Comparison of ENCODE assay signal across 19 mouse cellular contexts in the genomic region with DNA sequence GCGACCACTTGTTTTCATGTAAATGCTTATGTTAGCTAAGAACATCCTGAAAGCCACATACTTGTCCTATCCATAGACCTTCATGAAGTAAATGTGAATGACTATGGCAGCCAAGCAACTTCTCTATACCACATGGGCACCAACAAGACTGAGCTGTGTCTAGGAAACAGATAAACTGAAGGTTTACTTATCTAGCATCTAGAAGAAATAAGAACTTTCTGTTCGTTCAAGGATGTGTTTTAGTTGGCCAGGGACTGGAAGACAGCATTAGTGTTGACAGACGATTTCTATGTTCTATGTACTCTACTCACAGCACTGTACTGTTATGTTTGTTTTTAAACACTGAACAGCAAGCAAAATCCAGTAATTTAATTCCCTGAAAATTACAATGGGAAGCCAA. TPM values are rescaled to one million over a fixed set of nuclear protein-coding genes. Genes with fewer than 3 reads are reported as not detected.
DNase-seq lines count a peak whose midpoint lies in the region; ATAC-seq and TF ChIP-seq lines count a peak whose summit lies in the region.
"Had no signal": no experiment of that assay in that cellular context is flagged by ENCODE, and none has a peak within 500 bp of the region (broad histone marks: within the 10 kb centered on the region; RNA-seq: fewer than 3 reads in every experiment).

No protein-coding gene starts in this region.

- H3K4me2 ChIP-seq in liver, embryonic 12.5 days = peak overlapping the region; percentile 29
- H3K4me2 ChIP-seq: embryonic facial prominence, embryonic 15.5 days; forebrain, embryonic 13.5 days; heart, embryonic 12.5 days had no signal

- TF ChIP-seq EP300 in MEL (IDR thresholded peaks at IDR 0.05; ENCODE audit: low read depth in 1 of 2, low read length in 2 of 2) = 0 out of 4 replicates have a peak, but pooled peaks of 1 of the 2 experiments have one; percentile 29

- no peak overlapping the region for H3K9ac ChIP-seq in MEL (ENCODE audit: control insufficient read depth, low read depth, low read length, poor library complexity, severe bottlenecking)
- H3K9ac ChIP-seq in liver, embryonic 12.5 days = no peak overlapping the region
- H3K9ac ChIP-seq: embryonic facial prominence, embryonic 15.5 days; forebrain, embryonic 13.5 days; heart, embryonic 12.5 days had no signal

- TF ChIP-seq POLR2A in MEL (IDR thresholded peaks at IDR 0.05; ENCODE audit: control insufficient read depth in 1 of 2, insufficient read depth in 1 of 2, low read depth in 1 of 2, low read length in 2 of 2, poor library complexity in 1 of 2) = no peak
- TF ChIP-seq POLR2A in small intestine, adult 2 months (IDR thresholded peaks at IDR 0.05; ENCODE audit: low read depth, low read length) = no peak

- no peak for TF ChIP-seq RAD21 in MEL (IDR thresholded peaks at IDR 0.05; ENCODE audit: low read depth, low read length)

- peaks cover 48% of the 10 kb centered on the region for H3K4me1 ChIP-seq in megakaryocyte, embryonic 14.5 days
- peaks cover 9 to 15% of the 10 kb centered on the region in 2 experiments for H3K4me1 ChIP-seq in MEL (ENCODE audit: control insufficient read depth in 1 of 2, insufficient read depth in 2 of 2, low read length in 2 of 2)
- H3K4me1 ChIP-seq in liver, embryonic 12.5 days = peaks cover 21% of the 10 kb centered on the region
- peaks cover 6% of the 10 kb centered on the region; the same call in 1 of the 2 replicates for H3K4me1 ChIP-seq in small intestine, adult 2 months (ENCODE audit: control insufficient read depth, insufficient read depth, insufficient read length, low read length)
- H3K4me1 ChIP-seq: embryonic facial prominence, embryonic 15.5 days; heart, embryonic 12.5 days had no signal

- DNase-seq in MEL (ENCODE audit: low read depth, low spot score) = peak; percentile 50
- DNase-seq in urinary bladder, postnatal 4 days (ENCODE audit: low spot score in 2 of 2) = no peak
- DNase-seq in adrenal gland, postnatal 10 days = no peak
- DNase-seq: adrenal gland, postnatal 36 days; cerebellum, adult 9-11 months; heart, postnatal 36 days; kidney, adult 18-20 months; kidney, postnatal 14 days had no signal

- peaks cover 5% of the 10 kb centered on the region for H3K36me3 ChIP-seq in megakaryocyte, embryonic 14.5 days (replicated peaks; ENCODE audit: low read length)
- H3K36me3 ChIP-seq in MEL (ENCODE audit: control insufficient read depth in 1 of 2, insufficient read depth in 2 of 2, low read length in 2 of 2) = peaks cover 0 to 26% of the 10 kb centered on the region in 2 experiments; a peak in 2 of 4 replicates
- H3K36me3 ChIP-seq in liver, embryonic 12.5 days = no peaks in the 10 kb centered on the region
- 0 out of 2 replicates have a peak, but pooled peaks cover 1% of the 10 kb centered on the region for H3K36me3 ChIP-seq in small intestine, adult 2 months (ENCODE audit: control insufficient read depth, insufficient read depth, low read length)
- H3K36me3 ChIP-seq: embryonic facial prominence, embryonic 15.5 days; heart, embryonic 12.5 days had no signal

- H3K27ac ChIP-seq in MEL (ENCODE audit: control insufficient read depth, low read depth, low read length) = peak overlapping the region; percentile 10; the same call in 1 of the 2 replicates
- H3K27ac ChIP-seq in liver, embryonic 12.5 days = no peak overlapping the region
- peak overlapping the region; percentile 34 for H3K27ac ChIP-seq in small intestine, adult 2 months (ENCODE audit: insufficient read depth, low read depth, low read length)
- H3K27ac ChIP-seq: embryonic facial prominence, embryonic 15.5 days; forebrain, embryonic 13.5 days; hindbrain, postnatal 0 days had no signal

- 44% methylated on average over 3 of the region's 3 CpGs for WGBS in liver, embryonic 12.5 days (ENCODE audit: insufficient replicate concordance)
- WGBS in small intestine, adult 2 months = 68% methylated on average over 3 of the region's 3 CpGs

- no peak for ATAC-seq in megakaryocyte, adult 5-6 weeks (ENCODE audit: poor library complexity, severe bottlenecking)
- ATAC-seq in liver, embryonic 12.5 days = no peak
- ATAC-seq: forebrain, embryonic 13.5 days; hindbrain, postnatal 0 days; lung, postnatal 0 days; midbrain, embryonic 16.5 days; Patski had no signal

- peak overlapping the region; percentile 82 for H3K4me3 ChIP-seq in megakaryocyte, embryonic 14.5 days (replicated peaks)
- H3K4me3 ChIP-seq in MEL (ENCODE audit: control insufficient read depth in 1 of 2, insufficient read depth in 1 of 2, low read depth in 2 of 2, low read length in 2 of 2) = peak overlapping the region in 1 of 2 experiments; percentile 49; a peak in 2 of 4 replicates
- H3K4me3 ChIP-seq in liver, embryonic 12.5 days = peak overlapping the region; percentile 7; the same call in 1 of the 2 replicates
- peak overlapping the region; percentile 48 for H3K4me3 ChIP-seq in small intestine, adult 2 months (ENCODE audit: low read depth, low read length)
- H3K4me3 ChIP-seq: embryonic facial prominence, embryonic 15.5 days; forebrain, embryonic 13.5 days; heart, embryonic 12.5 days had no signal

- H3K79me2 ChIP-seq in MEL (ENCODE audit: control insufficient read depth, insufficient read depth, low read length, poor library complexity) = peaks cover 19% of the 10 kb centered on the region

- TF ChIP-seq CTCF in MEL (IDR thresholded peaks at IDR 0.05 in 2 of 3, conservative IDR thresholded peaks at IDR 0.05 in 1 of 3; ENCODE audit: control insufficient read depth in 1 of 3, insufficient read depth in 1 of 3, low read depth in 2 of 3, low read length in 3 of 3, poor library complexity in 1 of 3, severe bottlenecking in 1 of 3) = no peak
- TF ChIP-seq CTCF in small intestine, adult 2 months (IDR thresholded peaks at IDR 0.05; ENCODE audit: extremely low read depth, insufficient read length, insufficient replicate concordance, low read depth, low read length) = no peak

- H3K9me3 ChIP-seq in megakaryocyte, embryonic 14.5 days = no peaks in the 10 kb centered on the region
- H3K9me3 ChIP-seq in MEL (replicated peaks; ENCODE audit: insufficient read depth, low read length) = no peaks in the 10 kb centered on the region
- no peaks in the 10 kb centered on the region for H3K9me3 ChIP-seq in liver, embryonic 12.5 days (replicated peaks)
- H3K9me3 ChIP-seq: embryonic facial prominence, embryonic 15.5 days; forebrain, embryonic 13.5 days; heart, embryonic 12.5 days had no signal

- no peaks in the 10 kb centered on the region for H3K27me3 ChIP-seq in megakaryocyte, embryonic 14.5 days (replicated peaks)
- H3K27me3 ChIP-seq in MEL (ENCODE audit: control insufficient read depth in 1 of 2, insufficient read depth in 2 of 2, low read length in 2 of 2) = no peaks in the 10 kb centered on the region
- no peaks in the 10 kb centered on the region for H3K27me3 ChIP-seq in liver, embryonic 12.5 days (replicated peaks)
- H3K27me3 ChIP-seq in small intestine, adult 2 months (ENCODE audit: control insufficient read depth, insufficient read depth, low read length) = no peaks in the 10 kb centered on the region
- H3K27me3 ChIP-seq: embryonic facial prominence, embryonic 15.5 days; forebrain, embryonic 13.5 days; heart, embryonic 12.5 days; Patski had no signal

TF ChIP-seq in MEL, 35 proteins besides CTCF, POLR2A, EP300 and RAD21:
- TF ChIP-seq TBP (IDR thresholded peaks at IDR 0.05; ENCODE audit: low read depth, low read length) (no peak), ZKSCAN1 (IDR thresholded peaks at IDR 0.05; ENCODE audit: low read depth, low read length) (no peak), MAX (IDR thresholded peaks at IDR 0.05; ENCODE audit: low read length) (no peak), MYB (IDR thresholded peaks at IDR 0.05; ENCODE audit: low read depth, low read length) (no peak), USF2 (IDR thresholded peaks at IDR 0.05; ENCODE audit: borderline replicate concordance in 1 of 2, insufficient read depth in 1 of 2, low read depth in 1 of 2, low read length in 2 of 2) (no peak), BHLHE40 (IDR thresholded peaks at IDR 0.05; ENCODE audit: borderline replicate concordance, low read depth, low read length) (no peak), SIN3A (IDR thresholded peaks at IDR 0.05; ENCODE audit: low read length) (peak; percentile 30; the same call in 1 of the 2 replicates), E2F4 (IDR thresholded peaks at IDR 0.05; ENCODE audit: borderline replicate concordance, low read depth, low read length) (no peak), GATA1 (IDR thresholded peaks at IDR 0.05; ENCODE audit: low read depth, low read length) (peak; percentile 52), ZMIZ1 (IDR thresholded peaks at IDR 0.05; ENCODE audit: low read depth, low read length) (no peak), SMC3 (IDR thresholded peaks at IDR 0.05; ENCODE audit: low read depth, low read length) (no peak), ZNF384 (IDR thresholded peaks at IDR 0.05; ENCODE audit: low read depth, low read length) (no peak), POLR2AphosphoS2 (IDR thresholded peaks at IDR 0.05; ENCODE audit: low read length) (no peak), MXI1 (IDR thresholded peaks at IDR 0.05; ENCODE audit: low read depth, low read length) (peak; percentile 64), USF1 (IDR thresholded peaks at IDR 0.05; ENCODE audit: low read depth, low read length) (no peak), ETS1 (IDR thresholded peaks at IDR 0.05; ENCODE audit: low read depth, low read length) (no peak), ZC3H11A (IDR thresholded peaks at IDR 0.05; ENCODE audit: low read depth, low read length) (no peak), KAT2A (conservative IDR thresholded peaks at IDR 0.05; ENCODE audit: low read depth, low read length) (no peak)

RNA-seq across cellular contexts. Expression of a gene that starts 2.9 kb away (rescaled TPM):
- 1.4 TPM in 1 of 2 replicates, not detected in the other for polyA plus RNA-seq in megakaryocyte, embryonic 14.5 days (2012; ENCODE audit: insufficient read depth, low replicate concordance)
- total RNA-seq in megakaryocyte, adult 5-6 weeks (2015) = 160 and 166 TPM in 2 replicates
- total RNA-seq in megakaryocyte, adult 5-6 weeks (2017) = 131 and 147 TPM in 2 replicates
- total RNA-seq in MEL (2012; rRNA removed) = 6.4 and 8.6 TPM in 2 replicates
- 1 to 10 TPM in 1 of 2 experiments, not detected in 1; 8.0 TPM for polyA plus RNA-seq in MEL (2012; ENCODE audit: insufficient read depth in 1 of 2, insufficient read length in 2 of 2, low read depth in 1 of 2, low replicate concordance in 2 of 2, missing spikeins in 1 of 2)
- polyA plus RNA-seq in liver, embryonic 12.5 days (2016; fragmentation: Nextera tagmentation; extraction: Ambion mirVana) = 16.5 and 17.9 TPM in 2 replicates
- polyA plus RNA-seq in small intestine, adult 2 months (2012; rRNA removed) = 1.3 and 11.0 TPM in 2 replicates
- total RNA-seq in adrenal gland, postnatal 10 days (2021) = 10 to 100 TPM; 22.4 TPM
